Mouse (Mus musculus) bone marrow macrophage, adult 2 months (primary cell): Measurements from ENCODE around the gene Arl4c. TPM values are rescaled to one million over a fixed set of nuclear protein-coding genes. Genes with fewer than 3 reads are reported as not detected.

Experiments used
- H3K27ac ChIP-seq: 2 replicates; pipeline ENCODE4 v1.5.1; 2012; ENCODE audit warnings: low read depth, low read length; ENCODE audit not compliant: insufficient read depth
- H3K4me1 ChIP-seq: 2 replicates; pipeline ENCODE4 v1.6.1; 2012; ENCODE audit warnings: low read length; ENCODE audit not compliant: control insufficient read depth, insufficient read depth
- H3K4me3 ChIP-seq: 2 replicates; pipeline ENCODE4 v1.5.1; 2012; ENCODE audit warnings: mild to moderate bottlenecking, low read length, moderate library complexity; ENCODE audit not compliant: insufficient read depth
- CTCF ChIP-seq: IDR thresholded peaks from 2 replicates; pipeline ENCODE4 v1.5.1; 2012; ENCODE audit warnings: low read depth, mild to moderate bottlenecking, low read length, moderate library complexity
- POLR2A ChIP-seq: IDR thresholded peaks from 2 replicates; pipeline ENCODE4 v1.6.1; 2012; ENCODE audit warnings: mild to moderate bottlenecking, low read depth, low read length, borderline replicate concordance
- polyA plus RNA-seq: library from polyadenylated mRNA; stranded (reverse); fragments of >200 nt; gene quantifications from 2 replicates; pipeline ENCODE4 v1.2.4, GENCODE M21; 2012; ENCODE audit not compliant: missing spikeins, insufficient read depth, insufficient read length

Arl4c gene
- polyA plus RNA-seq, 1 experiment: 146 TPM

DNA sequence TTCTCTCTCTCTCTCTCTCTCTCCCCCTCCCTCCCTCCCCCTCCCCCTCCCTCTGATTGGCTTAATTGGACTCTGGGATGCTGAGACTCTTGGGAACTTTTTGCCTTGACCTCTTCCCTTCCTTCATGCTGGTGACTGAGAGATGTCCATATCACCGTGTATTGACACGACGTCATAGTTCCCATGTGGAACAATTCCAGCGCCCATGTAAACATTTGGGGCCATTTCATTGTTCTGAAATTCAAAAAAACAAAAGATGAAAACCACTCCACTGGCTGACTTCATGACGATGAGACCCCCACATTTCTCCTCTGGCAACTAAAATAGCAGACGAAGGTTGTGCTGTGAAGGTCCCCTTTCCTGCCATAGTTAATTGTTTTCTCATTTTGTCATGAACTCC is 69.2 kb downstream of the Arl4c start:
- H3K4me1 ChIP-seq: peaks cover 22% of the 10 kb centered on the region
- no peak overlapping the region for H3K27ac ChIP-seq
- no peak overlapping the region for H3K4me3 ChIP-seq
- TF ChIP-seq POLR2A (no peak), CTCF (no peak)

DNA sequence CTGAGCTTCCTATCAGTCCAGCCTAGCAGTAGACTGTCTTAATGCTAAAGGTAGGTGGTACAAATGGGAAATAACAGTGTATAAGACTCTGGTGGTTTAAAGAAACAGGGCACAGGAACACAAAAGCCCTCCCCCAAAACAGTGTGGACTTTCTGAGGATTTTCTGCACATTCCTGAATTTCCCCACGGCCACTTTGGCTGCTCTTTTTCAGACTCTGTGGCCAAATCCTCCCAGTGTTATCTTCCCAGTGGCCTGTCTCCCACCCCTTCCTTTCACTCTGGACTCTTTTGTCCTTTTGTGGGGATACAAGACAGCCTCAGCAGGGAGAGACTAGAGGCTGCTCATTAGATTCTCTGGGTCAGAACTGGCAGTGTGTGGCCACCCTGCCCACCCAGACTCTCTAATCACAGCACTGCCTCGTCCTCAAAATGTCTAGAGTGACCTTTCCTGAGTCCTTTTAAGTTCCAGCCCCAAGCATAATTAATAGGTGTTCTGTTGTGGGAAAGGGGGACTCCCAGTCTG is 72.0 kb downstream of the Arl4c start:
- H3K4me3 ChIP-seq: no peak overlapping the region
- H3K27ac ChIP-seq: no peak overlapping the region
- peaks cover 5% of the 10 kb centered on the region for H3K4me1 ChIP-seq
- TF ChIP-seq CTCF (no peak), POLR2A (no peak)

DNA sequence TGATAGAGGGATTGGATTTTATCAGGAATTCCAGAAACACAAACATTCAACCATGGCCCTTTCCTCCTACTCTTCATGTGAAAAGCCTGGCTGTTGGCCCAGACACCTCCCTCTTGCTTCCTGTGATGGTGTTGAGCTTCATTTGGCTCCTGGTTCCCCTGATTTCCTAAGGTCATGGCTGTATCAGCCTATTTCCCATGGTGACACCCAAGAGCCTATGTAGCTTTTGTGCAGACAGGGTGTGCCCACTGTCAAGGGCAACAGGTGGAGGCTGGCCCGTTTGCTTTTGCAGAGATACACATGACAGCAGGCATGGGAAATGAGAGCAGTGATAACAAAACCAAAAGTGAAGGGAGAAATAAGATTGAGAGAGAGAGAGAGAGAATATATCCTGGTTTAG is 76.8 kb downstream of the Arl4c start:
- H3K4me1 ChIP-seq: peaks cover 5% of the 10 kb centered on the region; the same call in 1 of the 2 replicates
- no peak overlapping the region for H3K4me3 ChIP-seq
- TF ChIP-seq POLR2A: no peak
- TF ChIP-seq CTCF: no peak
- H3K27ac ChIP-seq: no peak overlapping the region

DNA sequence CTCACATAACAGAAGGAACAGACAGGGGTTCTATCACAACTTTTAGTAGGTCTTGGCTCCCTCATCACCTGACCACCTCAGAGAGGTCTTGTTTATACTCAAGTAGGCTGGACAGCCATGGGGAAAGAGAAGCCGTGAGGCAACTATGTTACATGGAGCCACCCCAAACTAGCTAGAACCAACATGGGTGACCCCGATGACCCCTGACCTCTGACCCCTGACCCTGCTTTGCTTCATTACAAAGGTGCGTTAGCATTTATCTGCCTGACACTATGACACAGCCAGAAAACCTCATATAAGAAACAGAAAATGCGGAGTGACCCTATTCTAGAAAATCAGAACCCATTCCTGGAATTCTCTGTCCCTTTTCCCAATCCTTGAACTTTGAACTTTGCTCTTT is 77.6 kb downstream of the Arl4c start:
- H3K4me1 ChIP-seq: peaks cover 5% of the 10 kb centered on the region; the same call in 1 of the 2 replicates
- TF ChIP-seq CTCF (no peak), POLR2A (no peak)
- no peak overlapping the region for H3K27ac ChIP-seq
- no peak overlapping the region for H3K4me3 ChIP-seq

DNA sequence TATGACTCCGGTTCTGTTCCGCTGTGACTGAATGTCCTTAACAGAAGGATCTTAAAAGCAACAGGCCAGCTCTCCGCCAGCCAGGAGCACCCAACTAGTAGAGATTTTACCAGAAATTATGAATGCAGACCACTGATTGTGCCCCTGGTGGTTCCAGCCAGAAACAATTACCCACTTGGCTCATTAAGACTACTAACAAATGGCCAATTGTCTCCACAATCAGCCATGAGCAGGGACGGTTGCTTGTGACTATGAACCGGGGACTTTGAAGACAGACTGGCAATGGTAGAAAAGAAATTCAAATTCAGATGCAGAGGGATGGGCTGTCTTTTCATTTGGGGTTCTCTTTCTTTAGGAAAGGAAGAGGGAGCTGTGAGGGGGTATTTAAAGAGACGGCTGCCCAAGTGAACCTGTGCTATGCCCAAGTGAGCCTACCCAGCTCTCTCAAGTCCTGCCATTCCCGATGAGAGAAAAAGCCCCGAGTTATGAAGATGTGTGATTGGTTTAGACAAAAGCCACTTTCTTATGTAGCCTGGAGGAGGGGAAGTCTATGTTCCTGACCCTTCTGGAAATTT is 78.4 kb downstream of the Arl4c start:
- Histone ChIP-seq H3K4me3 (no peak overlapping the region), H3K27ac (no peak overlapping the region), H3K4me1 (peaks cover 5% of the 10 kb centered on the region; the same call in 1 of the 2 replicates)
- TF ChIP-seq POLR2A (no peak), CTCF (no peak)

Other genes with a start within 250 kb of the Arl4c start
- gene Glrp1, start 192.2 kb downstream of the Arl4c start, polyA plus RNA-seq: 0.38 and 0.55 TPM in 2 replicates